Mouse (Mus musculus) urinary bladder, postnatal 25 days (tissue): ENCODE data around the gene Fam214b.

Experiments
- DNase-seq: peaks from one replicate; pipeline ENCODE4 v3.0.0; 2022; ENCODE audit warnings: low spot score

Gene Fam214b

DNA sequence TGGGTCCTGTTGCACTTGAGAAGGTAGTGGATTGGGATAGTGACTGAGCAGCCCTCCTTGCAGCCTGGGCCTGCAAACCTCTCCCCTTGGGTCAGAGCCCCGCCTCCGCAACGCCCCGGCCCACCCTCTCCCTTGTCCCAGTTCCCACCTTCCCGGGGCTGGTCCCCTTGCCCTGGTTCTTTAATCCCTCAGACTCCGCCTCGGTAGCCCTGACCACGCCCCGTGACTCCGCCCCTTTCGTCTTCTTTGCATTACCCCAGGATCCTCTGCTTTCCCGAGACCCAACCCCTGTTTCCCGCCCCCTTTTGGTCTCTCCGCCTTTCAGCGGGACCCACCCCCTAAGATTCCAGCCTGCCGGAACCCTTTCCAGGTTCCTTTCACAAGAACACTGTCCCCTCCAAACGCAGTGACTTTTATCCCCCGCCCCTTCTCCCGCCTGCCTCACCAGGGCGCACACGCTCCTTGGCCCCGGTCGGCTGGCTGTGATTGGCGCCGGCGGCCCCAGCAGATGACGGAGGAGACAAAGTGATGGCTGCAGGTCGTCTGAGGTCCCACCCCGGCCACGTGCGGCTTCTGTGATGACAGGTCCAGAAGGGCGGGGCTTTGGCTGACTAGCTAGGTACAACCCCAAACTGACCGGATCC, at the start of gene Fam214b:
Fam214b (minus strand) TSS at position 562 of the 644 bp plus-strand sequence.
- DNase-seq = peak; percentile 98

DNA sequence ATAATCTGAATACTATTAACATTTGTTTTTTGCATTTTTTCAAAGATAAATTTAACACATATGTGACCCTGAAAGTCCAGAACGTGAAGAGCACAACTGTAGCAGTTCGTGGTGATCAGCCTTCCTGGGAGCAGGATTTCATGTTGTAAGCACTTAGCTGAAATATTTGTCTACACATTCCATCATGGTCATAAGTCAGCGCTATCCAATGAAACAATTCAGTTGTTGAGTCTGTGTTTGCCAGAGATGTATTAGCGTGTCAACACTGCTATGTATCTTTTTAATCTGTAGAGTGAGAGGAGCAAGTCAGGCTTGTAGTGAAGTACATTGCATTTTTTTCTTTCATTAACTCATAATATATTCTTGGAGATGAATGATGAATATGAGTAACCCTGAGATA, 45.2 kb upstream of the Fam214b start:
- DNase-seq = no peak

DNA sequence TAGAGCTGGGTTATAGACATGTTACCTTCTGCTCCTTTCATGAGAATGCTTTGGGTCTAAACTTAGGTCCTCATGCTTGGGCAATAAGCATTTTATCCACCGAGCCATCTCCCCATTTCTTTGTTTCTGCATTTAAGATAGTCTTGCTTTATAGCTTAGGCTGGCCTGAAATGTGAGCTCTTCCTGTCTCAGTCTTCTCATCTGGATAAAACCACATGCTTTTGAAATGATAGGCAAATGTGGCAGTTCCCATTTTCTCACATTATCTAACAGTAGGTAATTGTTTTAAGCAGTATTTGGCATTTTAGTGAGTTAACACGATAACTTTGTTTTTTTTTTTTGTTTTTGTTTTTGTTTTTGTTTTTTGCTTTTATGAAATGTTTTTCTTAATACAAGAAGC, 43.9 kb upstream of the Fam214b start:
- DNase-seq = no peak

GRCm38 (mm10) chr4:43082458-43082857, 36.4 kb upstream of the Fam214b start:
- DNase-seq = no peak

- no peak for DNase-seq
Observed at GRCm38 (mm10) chr4:43078071-43078718, 32.2 kb upstream of the Fam214b start.

- DNase-seq = no peak
Observed at GRCm38 (mm10) chr4:43074923-43075322, 28.9 kb upstream of the Fam214b start.

GRCm38 (mm10) chr4:43065471-43065870, 19.5 kb upstream of the Fam214b start:
- no peak for DNase-seq

GRCm38 (mm10) chr4:43060286-43060685, 14.3 kb upstream of the Fam214b start:
- DNase-seq = no peak

DNA sequence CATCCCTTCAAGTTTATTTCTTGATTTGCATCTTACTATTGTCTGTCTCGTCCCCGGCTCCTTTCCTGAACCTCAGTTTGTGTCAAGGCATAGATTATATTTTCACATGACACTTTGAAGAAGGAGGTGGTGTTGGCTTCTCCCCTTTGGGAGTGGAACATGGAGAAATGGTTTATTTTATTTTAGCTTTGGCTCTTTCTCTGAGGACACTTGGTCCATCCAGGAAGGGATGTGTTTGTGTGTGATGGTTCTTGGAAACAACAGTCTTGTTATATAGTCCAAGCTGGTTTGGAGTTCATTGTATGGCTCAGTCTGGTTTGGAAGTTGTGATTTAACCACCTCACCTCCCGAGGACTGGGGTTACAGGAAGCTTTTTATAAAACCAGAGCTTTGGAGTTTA, 13.7 kb upstream of the Fam214b start:
- no peak for DNase-seq

DNA sequence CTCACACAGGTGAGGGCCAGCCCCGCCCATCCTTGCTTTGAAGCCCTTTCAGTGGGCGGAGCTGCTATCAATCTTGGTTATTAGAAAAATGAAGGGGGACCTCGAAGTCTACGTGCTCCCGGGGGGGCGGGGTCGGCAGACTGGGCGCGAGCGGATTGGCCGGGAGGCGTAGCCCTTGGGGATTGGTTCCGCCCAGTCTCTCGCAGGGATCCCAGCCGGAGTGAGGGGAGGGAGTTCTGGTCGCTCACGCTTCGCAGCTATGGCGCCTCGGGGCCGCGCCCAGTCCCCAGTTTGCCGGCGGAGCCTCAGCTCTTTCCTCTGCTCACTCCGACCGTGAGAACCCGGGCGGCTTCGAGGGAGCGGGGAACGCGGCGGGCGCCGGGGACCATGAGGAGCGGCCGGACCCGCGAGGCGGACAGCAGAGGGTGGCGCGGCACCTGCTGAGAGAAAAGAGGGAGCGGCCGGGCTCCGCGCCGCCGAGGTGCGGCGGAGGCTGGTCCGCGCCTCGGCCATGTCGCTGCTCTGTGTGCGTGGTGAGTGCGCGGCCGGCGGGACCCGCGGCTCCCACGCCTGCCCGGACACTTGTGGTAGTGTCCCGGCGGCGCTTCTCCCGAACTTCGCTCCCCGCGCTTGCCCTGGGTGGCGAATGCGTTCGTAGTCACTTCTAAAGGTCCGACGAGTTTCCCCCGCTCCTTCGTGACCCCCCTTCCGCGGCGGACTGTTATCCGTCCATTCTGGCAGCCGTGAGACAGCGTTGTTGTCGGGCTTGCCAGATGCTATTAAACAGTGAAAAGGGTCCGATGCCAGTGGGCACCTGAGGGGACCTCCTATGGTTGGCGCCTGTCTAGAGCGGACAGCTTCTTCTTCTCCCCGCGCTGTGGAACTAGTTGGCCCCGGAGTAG, 13.0 kb upstream of the Fam214b start, which contains the start of gene Unc13b:
Unc13b (plus strand) TSS at position 201 of the 902 bp plus-strand sequence.
- DNase-seq = peak; percentile 79

GRCm38 (mm10) chr4:43058392-43058752, 12.4 kb upstream of the Fam214b start:
- no peak for DNase-seq

DNA sequence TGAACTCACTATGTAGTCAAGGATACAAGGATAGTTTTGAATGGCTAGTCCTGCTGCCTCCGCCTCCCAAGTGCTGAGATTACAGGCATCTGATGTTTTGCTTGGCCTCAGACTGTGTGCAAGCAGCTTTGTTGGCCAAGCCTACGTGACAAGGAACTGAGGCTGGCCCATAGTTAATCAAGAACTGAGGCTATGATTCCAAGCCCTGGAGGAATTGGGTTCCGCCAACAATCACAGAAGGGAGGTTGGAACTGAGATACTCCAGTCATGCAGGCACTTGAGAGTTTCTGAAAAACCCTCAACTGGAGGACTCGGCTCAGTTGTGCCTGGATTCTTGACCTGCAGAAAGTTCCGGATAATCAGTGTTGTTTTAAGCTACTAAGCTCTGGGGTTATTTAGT, 11.6 kb upstream of the Fam214b start:
- DNase-seq = no peak

DNA sequence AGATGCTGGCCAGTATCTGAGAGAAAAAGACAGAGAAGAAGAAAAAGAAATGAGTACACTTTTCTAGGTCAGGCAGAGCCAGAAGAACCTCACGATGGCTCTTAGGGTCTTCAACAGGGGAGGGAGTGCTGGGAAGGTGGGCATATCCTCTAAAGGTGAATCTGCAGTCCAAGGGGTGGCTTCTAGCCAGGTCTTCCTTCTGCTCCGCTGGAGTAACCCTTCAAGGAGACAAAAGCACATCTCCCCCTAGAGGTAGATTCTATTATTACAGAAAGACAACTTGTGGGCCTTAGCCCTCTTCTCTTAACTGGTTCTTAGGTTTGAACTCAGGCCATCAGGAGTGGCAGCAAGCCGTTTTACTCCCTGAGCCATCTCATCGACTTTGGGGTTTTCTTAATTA, 6.6 kb upstream of the Fam214b start:
- no peak for DNase-seq

DNA sequence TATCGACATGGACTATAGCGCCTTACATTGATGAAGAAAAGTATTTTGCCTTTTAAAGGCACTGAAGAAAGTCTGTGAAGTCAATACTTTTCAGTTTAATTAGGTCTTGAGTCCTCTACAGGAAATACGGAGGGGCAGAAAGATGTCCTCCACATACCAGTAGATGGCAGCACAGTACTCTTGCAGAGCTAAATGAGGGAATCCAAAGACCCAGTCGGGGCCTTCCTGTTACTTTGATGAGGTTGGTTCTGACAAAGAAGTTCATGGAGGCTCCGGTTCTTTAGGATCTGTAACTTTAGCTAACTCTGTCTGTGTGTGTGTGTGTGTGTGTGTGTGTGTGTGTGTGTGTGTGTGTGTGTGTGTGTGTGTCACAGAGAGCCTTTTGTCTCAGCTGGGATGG, 1.2 kb upstream of the Fam214b start:
- DNase-seq = peak; percentile 42

DNA sequence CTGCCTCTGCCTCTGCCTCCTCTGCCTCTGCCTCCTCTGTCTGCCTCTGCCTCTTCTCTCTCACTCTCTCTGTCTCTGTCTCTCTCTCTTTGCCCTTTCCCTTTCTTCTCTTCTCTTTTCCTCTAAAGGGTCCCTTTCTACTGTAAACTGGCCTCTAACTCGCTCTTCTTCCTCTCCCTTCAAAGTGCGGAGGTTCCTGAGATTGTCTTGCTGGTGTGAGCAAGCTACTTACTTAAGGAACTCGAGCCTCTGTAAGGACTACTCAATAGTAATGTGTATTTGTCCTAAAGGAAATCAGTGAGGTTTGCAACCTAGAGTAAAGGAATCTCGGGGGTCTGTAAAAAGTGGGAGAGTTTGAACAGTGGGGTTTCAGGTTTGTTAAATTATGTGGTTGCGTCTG, 587 bp upstream of the Fam214b start:
- DNase-seq = no peak

GRCm38 (mm10) chr4:43045285-43045658, 748 bp downstream of the Fam214b start:
- DNase-seq = no peak

DNA sequence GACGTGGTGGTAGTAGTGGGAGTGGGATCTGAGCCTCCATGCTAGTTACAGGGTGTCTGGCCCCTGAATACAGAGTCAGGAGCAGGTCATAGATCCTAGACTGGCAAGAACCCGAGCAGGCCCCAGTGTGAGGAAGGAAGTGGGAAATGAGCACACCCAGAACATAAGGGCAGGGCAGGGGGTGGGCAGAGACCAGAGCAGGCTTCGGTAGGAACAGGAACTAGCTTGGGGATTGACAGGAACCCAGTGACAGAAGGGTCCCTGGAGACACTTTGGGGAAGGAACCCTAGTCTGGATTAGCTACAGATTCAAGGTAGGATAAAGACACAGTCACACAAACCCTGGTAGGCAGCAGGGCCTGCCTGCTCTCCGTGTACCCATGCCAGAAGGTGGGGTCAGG, 1.3 kb downstream of the Fam214b start:
- no peak for DNase-seq

GRCm38 (mm10) chr4:43043644-43044357, 2.2 kb downstream of the Fam214b start:
- no peak for DNase-seq

- no peak for DNase-seq
Observed at GRCm38 (mm10) chr4:43040881-43041547, 5.0 kb downstream of the Fam214b start.

DNA sequence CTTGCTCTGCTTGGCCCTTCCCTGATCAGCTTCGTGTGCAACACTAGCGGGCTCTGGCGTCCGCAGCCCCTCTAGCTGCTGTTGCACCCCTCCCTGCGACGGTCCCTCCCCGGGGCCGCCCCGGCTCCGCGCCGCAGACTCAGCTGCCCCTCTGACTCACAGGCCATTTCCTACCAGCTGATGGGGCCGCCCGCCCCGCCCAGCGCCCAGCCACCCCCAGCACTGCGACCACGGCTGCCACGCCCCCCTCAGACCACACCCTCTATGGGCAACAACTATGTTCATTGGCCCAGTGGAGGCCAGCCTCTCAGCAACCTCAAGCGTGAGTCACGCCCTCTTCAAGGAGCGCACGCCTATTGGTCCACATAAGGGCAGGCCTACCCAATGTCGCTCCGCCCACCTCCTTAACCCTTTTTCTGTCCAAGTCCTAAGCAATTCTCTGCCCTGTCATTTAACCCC, 5.9 kb downstream of the Fam214b start:
- DNase-seq = peak; percentile 92

- no peak for DNase-seq
Observed at GRCm38 (mm10) chr4:43039609-43040008, 6.4 kb downstream of the Fam214b start.
